Mouse (Mus musculus) monocyte, adult 5-6 weeks (primary cell): ENCODE measurements around the gene Lsr. TPM values are rescaled to one million over a fixed set of nuclear protein-coding genes. Genes with fewer than 3 reads are reported as not detected.

Experiments used
- total RNA-seq: library from RNA; stranded (forward); fragments of 200-1000, 200-491, 200-594 nt; gene quantifications from 3 replicates; pipeline ENCODE4 v1.2.3, GENCODE M21; 2017

Lsr gene
- total RNA-seq, 1 experiment from 2014 or later = 2.2 TPM

Other genes with a start within 250 kb of the Lsr start
- gene Tmem147, start 243.9 kb downstream of the Lsr start, total RNA-seq = 14.0 to 17.1 TPM (median 17.0 TPM) in 3 replicates
- gene Gapdhs, start 229.8 kb downstream of the Lsr start, total RNA-seq = 0.85 to 1.9 TPM in 2 of 3 replicates, not detected in the other
- 2.3 TPM in 1 of 3 replicates, not detected in the others for gene Sbsn, start 222.0 kb downstream of the Lsr start, total RNA-seq
- gene Dmkn, start 209.7 kb downstream of the Lsr start, total RNA-seq = not detected in 3 replicates
- not detected in 3 replicates for gene Krtdap, start 185.6 kb downstream of the Lsr start, total RNA-seq
- gene Ffar2, start 149.7 kb downstream of the Lsr start, total RNA-seq = 0.19 to 3.1 TPM (median 1.2 TPM) in 3 replicates
- gene Ffar3, start 117.3 kb downstream of the Lsr start, total RNA-seq = not detected in 3 replicates
- 0.10 to 1.5 TPM (median 0.32 TPM) in 3 replicates for gene Ffar1, start 111.9 kb downstream of the Lsr start, total RNA-seq
- 45.5 to 101 TPM (median 62.1 TPM) in 3 replicates for gene Cd22, start 93.1 kb downstream of the Lsr start, total RNA-seq
- 2.5 to 6.9 TPM (median 3.5 TPM) in 3 replicates for gene Mag, start 58.6 kb downstream of the Lsr start, total RNA-seq
- not detected in 3 replicates for gene Hamp2, start 48.8 kb downstream of the Lsr start, total RNA-seq
- gene Hamp, start 29.4 kb downstream of the Lsr start, total RNA-seq = not detected in 3 replicates
- gene Usf2, start 16.7 kb downstream of the Lsr start, total RNA-seq = 126 to 170 TPM (median 139 TPM) in 3 replicates
- 1.3 TPM in 1 of 3 replicates, not detected in the others for gene Fam187b, start 326 bp upstream of the Lsr start, total RNA-seq
- 930 to 1,250 TPM (median 1,146 TPM) in 3 replicates for gene Fxyd5, start 69.0 kb upstream of the Lsr start, total RNA-seq
- gene Fxyd7, start 78.0 kb upstream of the Lsr start, total RNA-seq = not detected in 3 replicates
- gene Fxyd1, start 83.7 kb upstream of the Lsr start, total RNA-seq = not detected in 3 replicates
- gene Lgi4, start 85.9 kb upstream of the Lsr start, total RNA-seq = 0.21 to 0.49 TPM (median 0.38 TPM) in 3 replicates
- gene Fxyd3, start 103.2 kb upstream of the Lsr start, total RNA-seq = 0.29 TPM in 1 of 3 replicates, not detected in the others
- 0.49 to 1.9 TPM (median 0.57 TPM) in 3 replicates for gene Hpn, start 141.8 kb upstream of the Lsr start, total RNA-seq
- gene Scn1b, start 153.5 kb upstream of the Lsr start, total RNA-seq = 3.0 to 4.3 TPM (median 4.1 TPM) in 3 replicates
- 60.2 to 141 TPM (median 71.3 TPM) in 3 replicates for gene Gramd1a, start 182.4 kb upstream of the Lsr start, total RNA-seq